In genomic region chr10:53698531-53698930, GRCm38 (mm10) we compare ENCODE assay signal across 21 mouse cellular contexts. TPM values are rescaled to one million over a fixed set of nuclear protein-coding genes. Genes with fewer than 3 reads are reported as not detected.
DNase-seq lines count a peak whose midpoint lies in the region; ATAC-seq and TF ChIP-seq lines count a peak whose summit lies in the region.
"Had no signal": no experiment of that assay in that cellular context is flagged by ENCODE, and none has a peak within 500 bp of the region (broad histone marks: within the 10 kb centered on the region; RNA-seq: fewer than 3 reads in every experiment).

No protein-coding gene starts in this region.

- no peak for ATAC-seq in midbrain, embryonic 11.5 days (ENCODE audit: low FRiP score)
- no peak for ATAC-seq in midbrain, postnatal 0 days (ENCODE audit: low FRiP score)
- ATAC-seq: activated CD4-positive, CD25-positive, alpha-beta regulatory T cell, adult 4 months; CD4-positive, CD25-positive, alpha-beta regulatory T cell, adult 4 months; Patski had no signal

- H3K4me1 ChIP-seq in midbrain, embryonic 11.5 days (ENCODE audit: control insufficient read depth, insufficient read depth, low read length), result no peaks in the 10 kb centered on the region
- H3K4me1 ChIP-seq in midbrain, postnatal 0 days (ENCODE audit: insufficient read depth, low read length), result no peaks in the 10 kb centered on the region

- no peak for TF ChIP-seq CTCF in midbrain, postnatal 0 days (IDR thresholded peaks at IDR 0.05)

- peak; percentile 53 for DNase-seq in heart, adult 11 months
- no peak for DNase-seq in heart, postnatal 14 days
- DNase-seq in midbrain, embryonic 11.5 days (ENCODE audit: low spot score, missing footprints), result peak; percentile 53
- no peak for DNase-seq in midbrain, postnatal 0 days (ENCODE audit: low spot score)
- DNase-seq: adrenal gland, adult 2 months; adrenal gland, adult 8-10 months; adrenal gland, postnatal 10 days; adrenal gland, postnatal 14 days; adrenal gland, postnatal 25 days; adrenal gland, postnatal 36 days; B cell, adult 2 months; cerebellum, adult 11 months; cerebellum, adult 11-12 months; cerebellum, adult 18-20 months had no signal

- H3K4me3 ChIP-seq in midbrain, embryonic 11.5 days (ENCODE audit: low read depth, low read length), result no peak overlapping the region
- no peak overlapping the region for H3K4me3 ChIP-seq in midbrain, postnatal 0 days (ENCODE audit: low read depth, low read length)

- no peak overlapping the region for H3K9ac ChIP-seq in midbrain, embryonic 11.5 days (ENCODE audit: low read length)
- no peak overlapping the region for H3K9ac ChIP-seq in midbrain, postnatal 0 days (replicated peaks; ENCODE audit: low read length, poor library complexity, severe bottlenecking)

- no peak overlapping the region for H3K4me2 ChIP-seq in midbrain, embryonic 11.5 days
- H3K4me2 ChIP-seq in midbrain, postnatal 0 days (ENCODE audit: low read depth, low read length, poor library complexity, severe bottlenecking), result no peak overlapping the region

- H3K36me3 ChIP-seq in midbrain, embryonic 11.5 days (ENCODE audit: control insufficient read depth, insufficient read depth, low read length), result no peaks in the 10 kb centered on the region
- H3K36me3 ChIP-seq in midbrain, postnatal 0 days (ENCODE audit: insufficient read depth, low read length), result no peaks in the 10 kb centered on the region
- H3K36me3 ChIP-seq: G1E had no signal

- intact Hi-C loops in heart, postnatal 14 days (cut with DNase I), result no loop called here

- no peaks in the 10 kb centered on the region for H3K27me3 ChIP-seq in midbrain, embryonic 11.5 days (ENCODE audit: control insufficient read depth, insufficient read depth, low read length)
- no peaks in the 10 kb centered on the region for H3K27me3 ChIP-seq in midbrain, postnatal 0 days (ENCODE audit: insufficient read depth, low read length)
- H3K27me3 ChIP-seq: CH12.LX, Patski had no signal

- H3K9me3 ChIP-seq in midbrain, embryonic 11.5 days (ENCODE audit: control insufficient read depth, low read length), result peaks cover 4% of the 10 kb centered on the region; the same call in 1 of the 2 replicates
- H3K9me3 ChIP-seq in midbrain, postnatal 0 days (ENCODE audit: low read length), result no peaks in the 10 kb centered on the region; the same call in 1 of the 2 replicates
- H3K9me3 ChIP-seq: G1E had no signal

- H3K27ac ChIP-seq in midbrain, embryonic 11.5 days (ENCODE audit: low read depth, low read length), result no peak overlapping the region
- no peak overlapping the region for H3K27ac ChIP-seq in midbrain, postnatal 0 days (ENCODE audit: low read depth, low read length)

- WGBS in midbrain, embryonic 11.5 days, result 95% methylated on average over 10 of the region's 10 CpGs
- 94% methylated on average over 10 of the region's 10 CpGs for WGBS in midbrain, postnatal 0 days

RNA-seq across cellular contexts. Expression of gene Fam184a, which starts 52.4 kb away (rescaled TPM):
- total RNA-seq in heart, postnatal 14 days (2021), result 1 to 10 TPM; 1.2 to 1.7 TPM
- 4.9 and 6.0 TPM in 2 replicates for polyA plus RNA-seq in midbrain, embryonic 11.5 days (2014; fragmentation: Nextera tagmentation; extraction: Ambion mirVana)
- total RNA-seq in midbrain, postnatal 0 days (2014; rRNA removed), result 14.7 and 24.0 TPM in 2 replicates
- polyA plus RNA-seq in midbrain, postnatal 0 days (2015; fragmentation: Nextera tagmentation; extraction: Ambion mirVana), result 14.6 and 14.8 TPM in 2 replicates
- total RNA-seq: CH12.LX, G1E, MEL had no signal
- polyA plus RNA-seq: activated CD4-positive, CD25-positive, alpha-beta regulatory T cell, adult 4 months; C2C12; CD4-positive, CD25-positive, alpha-beta regulatory T cell, adult 4 months; G1E had no signal

Comparison
In these comparisons a context has a peak if more than half of its experiments do, and no peak if none do; other contexts are left out.
1. DNase-seq: peak in heart, adult 11 months (single experiment) and midbrain, embryonic 11.5 days (single experiment); none in heart, postnatal 14 days (0 of 2) and midbrain, postnatal 0 days (single experiment).